Comparison of ENCODE assay signal across 27 mouse cellular contexts in the genomic region with DNA sequence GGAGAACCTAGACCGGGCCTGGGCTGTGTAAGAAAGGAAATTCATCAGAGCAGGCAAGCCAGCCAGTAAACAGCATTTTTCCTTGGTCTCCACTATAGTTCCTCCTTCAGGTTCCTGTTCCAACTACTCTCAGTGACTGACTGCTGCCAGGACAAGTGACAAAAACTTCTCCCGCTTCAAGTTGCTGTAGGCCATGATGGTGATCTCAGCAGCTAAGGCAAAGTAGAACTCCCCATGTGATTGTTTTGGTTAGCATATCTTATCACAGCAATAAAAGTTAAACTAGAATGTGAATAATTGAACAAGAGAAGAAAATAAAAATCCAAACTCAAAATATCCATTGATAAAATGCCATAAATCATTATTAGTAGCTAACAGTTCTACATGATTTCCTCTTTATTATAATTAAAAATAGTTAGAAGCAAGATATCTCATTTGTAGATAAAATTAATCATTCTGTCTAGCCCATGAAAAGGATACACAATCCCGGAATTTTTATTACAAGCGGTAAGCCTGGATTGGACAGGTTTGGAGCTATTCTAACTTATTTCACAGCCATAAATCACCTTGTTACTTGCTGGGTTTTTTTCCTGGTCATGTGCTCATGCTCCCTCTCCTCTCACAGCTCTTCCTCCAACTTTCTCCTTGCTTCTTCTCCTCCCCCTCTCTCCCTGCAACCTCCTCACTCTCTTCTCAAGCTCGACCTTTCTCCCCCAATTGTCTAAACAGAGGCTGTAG.
"Had no signal": no experiment of that assay in that cellular context is flagged by ENCODE, and none has a peak within 500 bp of the region (broad histone marks: within the 10 kb centered on the region; RNA-seq: fewer than 3 reads in every experiment).

No protein-coding gene starts in this region.

- H3K9me3 ChIP-seq: heart, embryonic 10.5 days; heart, embryonic 12.5 days; hindbrain, embryonic 10.5 days; hindbrain, embryonic 12.5 days; kidney, embryonic 15.5 days; limb, embryonic 10.5 days; limb, embryonic 12.5 days; liver, embryonic 15.5 days had no signal

- ATAC-seq: hindbrain, embryonic 16.5 days; inflammation-experienced regulatory T-cells, adult 6 months had no signal

- H3K4me3 ChIP-seq: gastrocnemius, adult 2 months; heart, embryonic 10.5 days; heart, embryonic 12.5 days; hindbrain, embryonic 10.5 days; hindbrain, embryonic 12.5 days; kidney, embryonic 15.5 days; layer of hippocampus, adult 2 months; left cerebral cortex, adult 2 months; limb, embryonic 10.5 days; limb, embryonic 12.5 days; liver, embryonic 13.5 days; liver, embryonic 15.5 days had no signal

- H3K4me1 ChIP-seq: heart, embryonic 10.5 days; heart, embryonic 12.5 days; hindbrain, embryonic 10.5 days; hindbrain, embryonic 12.5 days; kidney, embryonic 15.5 days; limb, embryonic 10.5 days; limb, embryonic 12.5 days; liver, embryonic 13.5 days; liver, embryonic 15.5 days had no signal

- H3K27me3 ChIP-seq: heart, embryonic 12.5 days; hindbrain, embryonic 12.5 days; kidney, embryonic 15.5 days; limb, embryonic 12.5 days; liver, embryonic 13.5 days; liver, embryonic 15.5 days had no signal

- H3K4me2 ChIP-seq: heart, embryonic 12.5 days; hindbrain, embryonic 12.5 days; hindbrain, embryonic 14.5 days; kidney, embryonic 15.5 days; limb, embryonic 12.5 days; liver, embryonic 11.5 days; liver, embryonic 13.5 days; liver, embryonic 15.5 days had no signal

- H3K36me3 ChIP-seq: heart, embryonic 10.5 days; heart, embryonic 12.5 days; hindbrain, embryonic 10.5 days; hindbrain, embryonic 12.5 days; kidney, embryonic 15.5 days; limb, embryonic 10.5 days; limb, embryonic 12.5 days; liver, embryonic 13.5 days; liver, embryonic 15.5 days had no signal

- H3K27ac ChIP-seq: gastrocnemius, adult 2 months; heart, embryonic 10.5 days; hindbrain, embryonic 10.5 days; hindbrain, embryonic 12.5 days; hindbrain, embryonic 14.5 days; kidney, embryonic 15.5 days; layer of hippocampus, adult 2 months; left cerebral cortex, adult 2 months; limb, embryonic 10.5 days; limb, embryonic 12.5 days; liver, embryonic 13.5 days; liver, embryonic 15.5 days had no signal

- DNase-seq: gastrocnemius, adult 2 months; gastrocnemius, postnatal 10 days; gastrocnemius, postnatal 25 days; heart, adult 18-20 months; heart, postnatal 10 days; heart, postnatal 4 days; kidney, adult 18-20 months; kidney, adult 8-10 months; kidney, postnatal 10 days; kidney, postnatal 25 days; kidney, postnatal 4 days; liver; liver, embryonic 13.5 days had no signal

- H3K9ac ChIP-seq: heart, embryonic 12.5 days; hindbrain, embryonic 12.5 days; hindbrain, embryonic 14.5 days; kidney, embryonic 15.5 days; limb, embryonic 12.5 days; liver, embryonic 13.5 days; liver, embryonic 15.5 days had no signal
